Mouse (Mus musculus): Measurements from ENCODE around the gene Sema4b. TPM values are rescaled to one million over a fixed set of nuclear protein-coding genes. Genes with fewer than 3 reads are reported as not detected.

The Sema4b gene
- 11.6 and 12.5 TPM in 2 replicates for polyA plus RNA-seq (2012; rRNA removed)

DNA sequence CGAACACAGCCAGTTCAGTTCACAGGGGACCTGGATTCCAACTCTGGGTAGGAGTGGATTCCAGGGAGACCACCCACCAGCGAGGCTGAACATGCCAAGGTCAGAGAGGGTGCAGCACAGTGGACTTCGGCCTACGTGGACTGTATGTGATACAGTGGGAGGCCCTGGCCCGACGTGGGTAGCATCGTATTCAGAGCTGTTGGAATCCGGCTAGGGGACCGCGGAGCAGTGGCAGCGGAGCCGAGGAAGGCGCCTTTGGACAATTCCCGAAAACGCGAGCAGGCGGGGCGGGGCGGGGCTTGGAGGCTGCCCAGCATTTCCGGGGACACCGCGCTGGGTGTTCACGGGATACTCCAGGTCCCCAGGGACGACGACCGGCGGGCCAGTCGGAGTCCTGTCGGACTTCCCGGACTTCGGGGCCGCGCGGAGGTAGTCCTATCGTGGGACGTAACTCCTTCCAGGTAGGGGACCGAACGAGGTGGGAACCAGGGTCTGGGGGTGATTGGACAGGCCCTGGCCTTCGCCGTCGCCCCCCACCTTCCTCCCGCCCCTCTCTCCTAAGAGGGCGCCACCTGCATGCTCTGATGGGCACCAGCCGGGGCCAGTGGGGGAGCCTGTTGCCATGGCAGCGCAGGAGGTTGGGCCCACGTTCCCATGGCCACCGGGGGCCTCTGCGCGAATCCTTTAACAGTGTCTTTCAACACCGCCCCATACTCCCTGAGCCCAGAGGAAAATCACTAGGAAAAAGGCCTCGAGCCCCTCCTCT lies at the start of gene Sema4b:
Gene Sema4b (plus strand): TSS at position 311 of the 766 bp plus-strand sequence.
- TF ChIP-seq CTCF (IDR thresholded peaks at IDR 0.05; ENCODE audit: extremely low read depth, insufficient read depth, low read length) (no peak), POLR2A (IDR thresholded peaks at IDR 0.05; ENCODE audit: extremely low read depth, insufficient read depth, low read length) (peak; percentile 65; the same call in 1 of the 2 replicates)
- H3K27ac ChIP-seq (ENCODE audit: insufficient read depth, low read length): peak within 1 kb of the TSS; percentile 43
- H3K4me1 ChIP-seq (ENCODE audit: control insufficient read depth, insufficient read depth, low read length): peaks cover 3% of the 10 kb centered on the region; the same call in 1 of the 2 replicates
- peak within 1 kb of the TSS; percentile 44 for H3K4me3 ChIP-seq (ENCODE audit: insufficient read depth, low read length)

DNA sequence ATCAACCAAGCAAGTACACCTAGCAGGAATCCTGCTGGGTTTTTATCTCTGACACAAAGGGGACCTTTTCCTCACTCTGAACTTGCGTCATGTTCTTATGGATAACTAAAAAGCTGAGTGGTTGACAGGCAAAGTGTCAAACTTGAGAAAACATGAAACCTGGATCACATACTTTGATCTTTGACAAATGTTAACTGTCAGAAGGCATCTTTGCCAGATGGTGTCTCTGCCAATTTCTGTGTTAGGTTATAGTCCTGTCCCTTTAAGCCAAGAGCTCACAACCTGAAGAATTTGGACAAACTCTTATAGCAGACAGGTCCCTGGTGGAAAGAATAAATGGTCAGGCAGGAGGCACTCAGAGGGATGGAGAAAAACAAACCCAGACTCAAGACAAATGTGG lies 48.3 kb upstream of the Sema4b start:
- no peak for TF ChIP-seq CTCF (IDR thresholded peaks at IDR 0.05; ENCODE audit: extremely low read depth, insufficient read depth, low read length)
- TF ChIP-seq POLR2A (IDR thresholded peaks at IDR 0.05; ENCODE audit: extremely low read depth, insufficient read depth, low read length): no peak
- Histone ChIP-seq H3K4me3 (ENCODE audit: insufficient read depth, low read length) (no peak overlapping the region), H3K27ac (ENCODE audit: insufficient read depth, low read length) (no peak overlapping the region), H3K4me1 (ENCODE audit: control insufficient read depth, insufficient read depth, low read length) (no peaks in the 10 kb centered on the region)

GRCm38 (mm10) chr7:80140815-80141214 lies 45.8 kb upstream of the Sema4b start:
- Histone ChIP-seq H3K4me3 (ENCODE audit: insufficient read depth, low read length) (no peak overlapping the region), H3K4me1 (ENCODE audit: control insufficient read depth, insufficient read depth, low read length) (peaks cover 2% of the 10 kb centered on the region; the same call in 1 of the 2 replicates), H3K27ac (ENCODE audit: insufficient read depth, low read length) (no peak overlapping the region)
- TF ChIP-seq CTCF (IDR thresholded peaks at IDR 0.05; ENCODE audit: extremely low read depth, insufficient read depth, low read length) (peak; percentile 88), POLR2A (IDR thresholded peaks at IDR 0.05; ENCODE audit: extremely low read depth, insufficient read depth, low read length) (no peak)

- H3K4me1 ChIP-seq (ENCODE audit: control insufficient read depth, insufficient read depth, low read length): peaks cover 2% of the 10 kb centered on the region; the same call in 1 of the 2 replicates
- H3K4me3 ChIP-seq (ENCODE audit: insufficient read depth, low read length): no peak overlapping the region
- TF ChIP-seq CTCF (IDR thresholded peaks at IDR 0.05; ENCODE audit: extremely low read depth, insufficient read depth, low read length) (no peak), POLR2A (IDR thresholded peaks at IDR 0.05; ENCODE audit: extremely low read depth, insufficient read depth, low read length) (no peak)
- no peak overlapping the region for H3K27ac ChIP-seq (ENCODE audit: insufficient read depth, low read length)
Measured at GRCm38 (mm10) chr7:80143331-80144273, 43.0 kb upstream of the Sema4b start.

- TF ChIP-seq CTCF (IDR thresholded peaks at IDR 0.05; ENCODE audit: extremely low read depth, insufficient read depth, low read length): no peak
- no peak for TF ChIP-seq POLR2A (IDR thresholded peaks at IDR 0.05; ENCODE audit: extremely low read depth, insufficient read depth, low read length)
- Histone ChIP-seq H3K4me1 (ENCODE audit: control insufficient read depth, insufficient read depth, low read length) (peaks cover 4% of the 10 kb centered on the region; the same call in 1 of the 2 replicates), H3K27ac (ENCODE audit: insufficient read depth, low read length) (no peak overlapping the region), H3K4me3 (ENCODE audit: insufficient read depth, low read length) (no peak overlapping the region)
Measured at GRCm38 (mm10) chr7:80144695-80145094, 41.9 kb upstream of the Sema4b start.

DNA sequence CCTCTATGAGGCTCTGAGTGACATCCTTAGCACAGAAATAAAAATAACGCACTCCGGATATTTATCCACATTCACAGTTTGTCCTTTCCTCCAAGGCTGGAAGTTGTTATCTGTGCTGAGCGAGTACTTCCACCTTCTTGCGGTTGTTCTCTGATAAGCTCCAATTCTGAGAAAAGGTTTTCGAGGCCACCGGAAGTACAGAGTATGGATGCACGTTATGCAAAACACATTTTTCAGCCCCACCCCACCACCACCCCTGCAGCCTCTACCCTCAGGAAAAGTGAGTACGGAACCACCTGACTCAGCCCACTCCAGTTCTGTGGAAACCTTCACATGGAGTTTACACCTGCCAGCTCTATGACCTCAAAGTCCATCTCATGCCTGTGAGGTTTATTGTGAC lies 40.6 kb upstream of the Sema4b start:
- Histone ChIP-seq H3K27ac (ENCODE audit: insufficient read depth, low read length) (no peak overlapping the region), H3K4me1 (ENCODE audit: control insufficient read depth, insufficient read depth, low read length) (peaks cover 4% of the 10 kb centered on the region; the same call in 1 of the 2 replicates), H3K4me3 (ENCODE audit: insufficient read depth, low read length) (no peak overlapping the region)
- TF ChIP-seq CTCF (IDR thresholded peaks at IDR 0.05; ENCODE audit: extremely low read depth, insufficient read depth, low read length) (no peak), POLR2A (IDR thresholded peaks at IDR 0.05; ENCODE audit: extremely low read depth, insufficient read depth, low read length) (no peak)

DNA sequence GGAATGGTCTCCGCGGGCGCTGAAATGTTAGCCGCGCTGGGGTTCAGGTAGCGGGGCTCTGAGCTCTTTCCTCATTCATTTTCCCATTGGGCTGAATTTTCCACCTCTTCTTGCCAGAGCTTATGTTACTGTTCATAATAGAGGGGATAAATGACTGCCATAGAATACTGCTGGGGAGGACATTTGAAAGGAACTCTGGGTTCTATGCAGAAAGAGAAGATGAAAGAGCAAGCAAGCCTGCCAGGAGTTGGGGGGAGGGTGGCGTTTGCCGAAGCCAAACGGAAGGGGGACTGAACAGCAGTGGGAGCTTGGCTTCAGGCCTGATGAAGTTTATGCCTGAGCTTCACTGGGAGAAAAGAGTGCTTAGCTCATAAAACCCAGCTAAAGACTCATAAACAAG lies 37.3 kb upstream of the Sema4b start:
- H3K27ac ChIP-seq (ENCODE audit: insufficient read depth, low read length): no peak overlapping the region
- TF ChIP-seq CTCF (IDR thresholded peaks at IDR 0.05; ENCODE audit: extremely low read depth, insufficient read depth, low read length) (no peak), POLR2A (IDR thresholded peaks at IDR 0.05; ENCODE audit: extremely low read depth, insufficient read depth, low read length) (no peak)
- no peak overlapping the region for H3K4me3 ChIP-seq (ENCODE audit: insufficient read depth, low read length)
- H3K4me1 ChIP-seq (ENCODE audit: control insufficient read depth, insufficient read depth, low read length): peaks cover 2% of the 10 kb centered on the region; the same call in 1 of the 2 replicates

- Histone ChIP-seq H3K27ac (ENCODE audit: insufficient read depth, low read length) (no peak overlapping the region), H3K4me1 (ENCODE audit: control insufficient read depth, insufficient read depth, low read length) (peaks cover 2% of the 10 kb centered on the region; the same call in 1 of the 2 replicates), H3K4me3 (ENCODE audit: insufficient read depth, low read length) (no peak overlapping the region)
- TF ChIP-seq POLR2A (IDR thresholded peaks at IDR 0.05; ENCODE audit: extremely low read depth, insufficient read depth, low read length) (no peak), CTCF (IDR thresholded peaks at IDR 0.05; ENCODE audit: extremely low read depth, insufficient read depth, low read length) (peak; percentile 35)
Measured at GRCm38 (mm10) chr7:80152152-80152551, 34.5 kb upstream of the Sema4b start.

- no peak for TF ChIP-seq POLR2A (IDR thresholded peaks at IDR 0.05; ENCODE audit: extremely low read depth, insufficient read depth, low read length)
- TF ChIP-seq CTCF (IDR thresholded peaks at IDR 0.05; ENCODE audit: extremely low read depth, insufficient read depth, low read length): no peak
- Histone ChIP-seq H3K4me1 (ENCODE audit: control insufficient read depth, insufficient read depth, low read length) (peaks cover 2% of the 10 kb centered on the region; the same call in 1 of the 2 replicates), H3K4me3 (ENCODE audit: insufficient read depth, low read length) (no peak overlapping the region), H3K27ac (ENCODE audit: insufficient read depth, low read length) (no peak overlapping the region)
Measured at GRCm38 (mm10) chr7:80152756-80153155, 33.9 kb upstream of the Sema4b start.

Measured in cortical plate, adult 2 months (tissue).